Mouse (Mus musculus) heart, adult 2 months (tissue): ENCODE measurements around the gene Gm5136.

Experiments
- CTCF ChIP-seq: fragments of 200-600 bp; IDR thresholded peaks from 2 replicates; pipeline ENCODE4 v1.8.1; 2022; ENCODE audit warnings: antibody characterized with exemption, mild to moderate bottlenecking, moderate library complexity
- POLR2A ChIP-seq: fragments of 200-500 bp; IDR thresholded peaks from 2 replicates; pipeline ENCODE4 v1.6.1; 2011; ENCODE audit warnings: mild to moderate bottlenecking, low read depth, low read length, control low read depth; ENCODE audit not compliant: insufficient read depth

DNA sequence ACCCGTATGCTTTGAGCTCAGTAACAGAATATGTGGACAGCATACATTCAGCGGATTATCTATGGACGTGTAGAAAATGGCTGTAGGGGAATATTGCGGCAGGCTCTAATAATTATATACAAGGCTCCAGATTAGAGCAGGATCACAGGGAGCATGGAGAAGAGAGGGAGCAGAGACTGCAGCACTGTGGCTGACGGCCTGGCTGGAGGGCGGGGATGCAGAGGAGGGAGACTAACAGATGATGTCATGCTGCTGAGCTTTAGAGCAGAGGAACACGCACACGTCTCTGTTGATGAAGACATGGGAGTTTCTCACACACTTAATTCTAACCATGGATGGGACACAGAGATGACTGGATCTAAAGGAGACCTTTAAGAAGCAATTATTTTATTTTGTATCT lies 22.9 kb downstream of the Gm5136 start:
- TF ChIP-seq CTCF (no peak), POLR2A (no peak)
